Mouse (Mus musculus): ENCODE data around the gene Foxo3. TPM values are rescaled to one million over a fixed set of nuclear protein-coding genes. Genes with fewer than 3 reads are reported as not detected.

The Foxo3 gene
- polyA plus RNA-seq (2014; fragmentation: Illumina TruSeq; extraction: RNeasy Lipid Tissue Mini Kit (QIAGEN cat#74804); ENCODE audit: low read depth, low replicate concordance): 26.0 TPM

DNA sequence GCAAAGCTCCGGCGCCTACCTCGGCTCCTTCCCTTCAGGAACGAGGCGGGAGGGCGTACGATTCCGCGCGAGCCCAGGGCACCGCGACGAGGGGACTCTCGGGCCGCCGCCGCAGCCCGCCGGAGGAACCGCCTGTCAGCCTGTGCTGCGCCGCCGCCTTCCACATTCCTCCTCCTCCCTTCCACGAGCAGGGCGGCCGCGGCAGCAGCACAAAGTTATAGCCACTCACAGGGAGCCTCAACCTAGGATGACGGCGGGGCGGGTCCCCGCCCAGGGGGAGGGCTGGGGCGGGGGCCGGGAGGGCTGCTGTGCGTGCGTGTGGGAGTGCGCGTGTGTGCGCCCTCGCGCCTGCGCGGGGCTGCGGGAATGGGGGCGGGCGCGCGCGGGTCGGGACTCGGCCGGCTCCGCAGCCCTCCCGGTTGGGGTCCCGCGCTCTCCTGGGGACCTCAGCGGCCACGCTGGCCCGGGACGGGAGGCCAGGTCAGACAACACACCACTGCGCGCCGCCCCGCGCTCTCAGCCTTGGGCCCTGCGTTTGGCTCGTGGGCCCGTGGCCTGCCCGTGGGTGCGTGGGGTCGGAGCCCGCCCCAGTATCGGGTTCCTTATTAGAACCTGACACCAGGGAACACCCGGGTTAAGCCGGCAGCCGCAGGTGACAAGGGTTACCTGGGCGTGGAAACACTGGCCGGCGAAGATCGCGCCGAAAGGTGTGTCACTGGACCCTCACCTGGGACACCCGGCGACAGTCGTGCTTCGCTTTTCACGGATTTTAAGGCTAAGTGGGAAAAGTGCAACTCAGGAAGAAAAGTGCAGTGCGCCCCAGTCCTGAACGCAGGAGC is at the start of gene Foxo3:
TSS of gene Foxo3 (minus strand) at position 249 of the 839 bp plus-strand sequence.

Other genes starting within 250 kb of the Foxo3 start
- 20.2 TPM for gene Afg1l, start 201.8 kb upstream of the Foxo3 start, polyA plus RNA-seq (2014; fragmentation: Illumina TruSeq; extraction: RNeasy Lipid Tissue Mini Kit (QIAGEN cat#74804); ENCODE audit: low read depth, low replicate concordance)
- 249 TPM for gene Snx3, start 225.3 kb upstream of the Foxo3 start, polyA plus RNA-seq (2014; fragmentation: Illumina TruSeq; extraction: RNeasy Lipid Tissue Mini Kit (QIAGEN cat#74804); ENCODE audit: low read depth, low replicate concordance)